Mouse (Mus musculus) liver, embryonic 13.5 days (tissue): ENCODE measurements around the gene Rmnd5a. TPM values are rescaled to one million over a fixed set of nuclear protein-coding genes. Genes with fewer than 3 reads are reported as not detected.
A peak's percentile ranks its signal among the peaks of the same experiment; 100 is the strongest.

Source experiments
- ATAC-seq: fragments of 200-750 bp; cut with Nextera tagmentation; 2 replicates; pipeline ENCODE4 v1.8.0; 2017; ENCODE audit warnings: low read depth, mild to moderate bottlenecking, moderate number of reproducible peaks, moderate library complexity
- DNase-seq: peaks from one replicate; pipeline ENCODE4 v3.0.0; 2022
- H3K27ac ChIP-seq: fragments of 300-500 bp; sonication (generic); 2 replicates; pipeline ENCODE4 v1.5.1; 2015; ENCODE audit warnings: moderate library complexity, mild to moderate bottlenecking, inconsistent platforms
- H3K27me3 ChIP-seq: fragments of 300-500 bp; sonication (generic); 2 replicates; pipeline ENCODE4 v1.6.1; 2015; ENCODE audit warnings: mild to moderate bottlenecking, inconsistent platforms
- H3K36me3 ChIP-seq: fragments of 300-500 bp; sonication (generic); 2 replicates; pipeline ENCODE4 v1.6.1; 2015; ENCODE audit warnings: mild to moderate bottlenecking, inconsistent platforms
- H3K4me1 ChIP-seq: fragments of 300-500 bp; sonication (generic); replicated peaks from 2 replicates; pipeline ENCODE4 v1.6.1; 2015; ENCODE audit warnings: inconsistent platforms
- H3K4me2 ChIP-seq: fragments of 300-500 bp; sonication (generic); 2 replicates; pipeline ENCODE4 v1.6.1; 2015; ENCODE audit warnings: inconsistent platforms, mild to moderate bottlenecking, moderate library complexity
- H3K4me3 ChIP-seq: fragments of 300-500 bp; sonication (generic); replicated peaks from 2 replicates; pipeline ENCODE4 v1.5.1; 2015; ENCODE audit warnings: mild to moderate bottlenecking, inconsistent platforms
- H3K9ac ChIP-seq: fragments of 300-500 bp; sonication (generic); 2 replicates; pipeline ENCODE4 v1.6.1; 2015; ENCODE audit warnings: mild to moderate bottlenecking, inconsistent platforms
- H3K9me3 ChIP-seq: fragments of 300-500 bp; sonication (generic); replicated peaks from 2 replicates; pipeline ENCODE4 v1.6.1; 2016; ENCODE audit warnings: inconsistent platforms
- WGBS: fragments of 180-500 bp; shearing (Covaris S2); methylation state at CpG from one replicate; pipeline ENCODE4 v1.1.7; 2015; ENCODE audit not compliant: insufficient replicate concordance; 5-methylcytosine and 5-hydroxymethylcytosine counted together
- polyA plus RNA-seq: library from polyadenylated mRNA; unstranded; fragments of >200 nt; fragmentation: Nextera tagmentation; extraction: Ambion mirVana; gene quantifications from 2 replicates; pipeline ENCODE4 v1.2.1, GENCODE M21; 2015

The Rmnd5a gene
- polyA plus RNA-seq, 1 experiment from 2014 or later = 6.2 TPM

DNA sequence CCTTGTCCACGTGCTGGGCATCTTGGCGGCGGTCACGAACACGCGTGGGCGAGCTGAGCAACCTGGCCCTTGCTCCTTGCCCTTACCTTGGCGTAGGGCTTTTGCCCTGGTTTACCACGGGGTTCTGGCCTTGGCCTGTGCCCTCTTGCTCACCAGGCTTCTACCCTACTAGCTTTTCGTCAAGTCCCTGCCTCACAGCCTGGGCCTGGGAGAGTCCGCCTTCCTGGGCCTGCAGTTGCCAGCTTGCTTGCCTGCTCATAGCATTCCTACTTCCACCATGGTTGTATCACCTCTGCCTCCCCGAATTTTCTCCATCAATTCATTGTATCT, 779 bp upstream of the Rmnd5a start:
- no peaks in the 10 kb centered on the region for H3K36me3 ChIP-seq
- peaks cover 46% of the 10 kb centered on the region for H3K4me1 ChIP-seq
- peak overlapping the region; percentile 95 for H3K4me2 ChIP-seq
- no peak for DNase-seq
- H3K9ac ChIP-seq = peak overlapping the region; percentile 85
- peak overlapping the region; percentile 70 for H3K4me3 ChIP-seq
- ATAC-seq = no peak
- no peaks in the 10 kb centered on the region for H3K27me3 ChIP-seq
- H3K27ac ChIP-seq = peak overlapping the region; percentile 93
- WGBS = 5% methylated on average over 12 of the region's 12 CpGs
- H3K9me3 ChIP-seq = no peaks in the 10 kb centered on the region

GRCm38 (mm10) chr6:71440217-71440491, 283 bp downstream of the Rmnd5a start:
- Histone ChIP-seq H3K9me3 (no peaks in the 10 kb centered on the region), H3K27ac (peak overlapping the region; percentile 94), H3K27me3 (no peaks in the 10 kb centered on the region), H3K4me1 (peaks cover 39% of the 10 kb centered on the region), H3K4me2 (peak overlapping the region; percentile 93), H3K36me3 (no peaks in the 10 kb centered on the region), H3K4me3 (peak overlapping the region; percentile 99), H3K9ac (peak overlapping the region; percentile 99)
- ATAC-seq = peak; percentile 25
- WGBS = under 1% methylated on average over 37 of the region's 47 CpGs
- no peak for DNase-seq

DNA sequence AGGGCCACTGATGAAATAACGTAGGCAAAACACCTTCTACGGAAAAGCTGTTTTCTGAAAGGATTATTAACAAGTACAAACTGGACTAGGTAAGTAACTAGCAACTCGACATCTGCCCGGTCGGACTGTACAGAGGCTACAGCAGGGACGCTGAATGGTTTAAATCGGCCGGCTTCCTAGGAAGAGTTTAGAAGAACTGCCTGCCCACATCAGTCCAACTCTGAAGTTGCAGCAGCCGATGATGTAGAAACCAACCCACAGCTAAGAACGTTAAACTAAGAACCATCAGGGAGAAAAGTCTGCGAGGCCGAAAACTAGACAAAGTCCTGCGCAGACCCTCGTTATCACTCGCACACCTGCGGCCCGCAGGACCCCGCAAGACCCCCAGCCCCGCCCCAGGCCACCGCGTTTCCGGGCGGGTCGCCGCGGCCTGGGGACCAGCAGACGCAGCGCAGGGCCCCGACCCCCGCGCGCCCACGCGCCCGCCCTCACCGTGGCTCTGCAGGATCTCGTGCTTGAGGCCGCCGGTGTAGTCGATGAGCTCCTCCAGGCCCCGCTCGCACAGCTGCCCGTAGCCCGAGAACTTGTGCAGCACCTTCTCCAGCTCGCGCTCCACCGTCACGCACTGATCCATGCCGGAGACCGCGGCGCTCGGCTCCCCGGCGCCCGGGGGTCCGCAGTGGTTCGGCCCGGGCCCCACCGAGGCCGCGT, 776 bp downstream of the Rmnd5a start:
- peak; percentile 0 for ATAC-seq
- Histone ChIP-seq H3K9ac (peak overlapping the region; percentile 99), H3K27ac (peak overlapping the region; percentile 94), H3K4me1 (peaks cover 39% of the 10 kb centered on the region), H3K36me3 (no peaks in the 10 kb centered on the region), H3K4me2 (peak overlapping the region; percentile 93), H3K4me3 (peak overlapping the region; percentile 99), H3K27me3 (no peaks in the 10 kb centered on the region), H3K9me3 (no peaks in the 10 kb centered on the region)
- WGBS = under 1% methylated on average over 62 of the region's 62 CpGs
- peak; percentile 50 for DNase-seq

DNA sequence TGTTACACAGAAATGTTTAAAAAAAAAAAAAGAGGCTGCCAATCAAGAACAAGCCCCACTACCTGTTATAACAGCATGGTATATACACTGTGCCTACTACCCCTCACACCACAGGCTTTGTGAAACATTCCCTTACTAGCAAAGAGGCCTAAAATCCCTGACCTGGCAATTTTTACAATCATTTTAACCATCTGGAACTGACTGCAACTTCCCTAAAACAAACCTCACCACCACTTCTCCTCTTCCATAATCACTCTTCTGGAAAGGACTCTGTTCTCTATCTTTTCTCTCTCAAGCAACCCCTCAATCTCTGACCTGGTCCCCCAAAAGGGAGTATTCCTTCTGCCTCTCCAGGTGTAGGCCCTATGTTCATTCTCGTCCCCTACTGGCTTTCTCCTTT, 2.4 kb downstream of the Rmnd5a start:
- Histone ChIP-seq H3K9me3 (no peaks in the 10 kb centered on the region), H3K4me3 (peak overlapping the region; percentile 20), H3K27me3 (no peaks in the 10 kb centered on the region), H3K4me1 (peaks cover 39% of the 10 kb centered on the region), H3K9ac (peak overlapping the region; percentile 49; the same call in 1 of the 2 replicates), H3K36me3 (no peaks in the 10 kb centered on the region), H3K4me2 (peak overlapping the region; percentile 47), H3K27ac (no peak overlapping the region)
- no peak for ATAC-seq
- no peak for DNase-seq
- 49% methylated on average over 1 of the region's 1 CpGs for WGBS

GRCm38 (mm10) chr6:71427996-71428725, 12.3 kb downstream of the Rmnd5a start:
- H3K27ac ChIP-seq = no peak overlapping the region
- ATAC-seq = no peak
- H3K36me3 ChIP-seq = peaks cover 27% of the 10 kb centered on the region
- H3K27me3 ChIP-seq = no peaks in the 10 kb centered on the region
- no peak overlapping the region for H3K4me2 ChIP-seq
- no peak overlapping the region for H3K9ac ChIP-seq
- WGBS = 82% methylated on average over 4 of the region's 4 CpGs
- peaks cover 10% of the 10 kb centered on the region; the same call in 1 of the 2 replicates for H3K4me1 ChIP-seq
- no peak overlapping the region for H3K4me3 ChIP-seq
- no peaks in the 10 kb centered on the region for H3K9me3 ChIP-seq
- DNase-seq = no peak

GRCm38 (mm10) chr6:71425681-71426080, 14.8 kb downstream of the Rmnd5a start:
- Histone ChIP-seq H3K9ac (no peak overlapping the region), H3K9me3 (no peaks in the 10 kb centered on the region), H3K36me3 (peaks cover 27% of the 10 kb centered on the region), H3K4me2 (no peak overlapping the region), H3K27ac (no peak overlapping the region), H3K4me1 (0 out of 2 replicates have a peak, but pooled peaks cover 4% of the 10 kb centered on the region), H3K4me3 (no peak overlapping the region), H3K27me3 (no peaks in the 10 kb centered on the region)
- no peak for DNase-seq
- 83% methylated on average over 6 of the region's 6 CpGs for WGBS
- no peak for ATAC-seq

DNA sequence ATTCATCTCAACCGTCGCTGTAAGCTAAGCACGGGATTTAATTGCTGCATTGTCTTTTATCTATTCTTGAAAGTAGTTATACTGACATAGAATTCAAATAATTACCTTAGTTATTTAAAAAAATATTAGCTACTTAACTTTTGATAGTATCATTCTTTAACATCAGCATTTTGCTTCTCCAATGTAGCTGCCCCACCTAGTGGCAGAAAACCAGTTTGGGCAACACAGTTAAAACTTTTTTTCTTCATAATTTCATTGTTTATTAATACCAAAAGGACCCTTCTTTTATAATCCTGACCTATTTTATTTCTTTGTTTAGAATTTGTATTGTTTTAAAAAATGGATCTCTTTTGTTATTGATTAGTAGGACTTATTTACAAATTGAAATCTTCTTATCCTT, 17.3 kb downstream of the Rmnd5a start:
- ATAC-seq (no peak), DNase-seq (no peak)
- no peaks in the 10 kb centered on the region for H3K9me3 ChIP-seq
- H3K36me3 ChIP-seq = peaks cover 20% of the 10 kb centered on the region
- no peaks in the 10 kb centered on the region for H3K4me1 ChIP-seq
- WGBS = 87% methylated on average over 3 of the region's 3 CpGs
- H3K27me3 ChIP-seq = no peaks in the 10 kb centered on the region
- no peak overlapping the region for H3K9ac ChIP-seq
- no peak overlapping the region for H3K27ac ChIP-seq
- H3K4me3 ChIP-seq = no peak overlapping the region
- no peak overlapping the region for H3K4me2 ChIP-seq

DNA sequence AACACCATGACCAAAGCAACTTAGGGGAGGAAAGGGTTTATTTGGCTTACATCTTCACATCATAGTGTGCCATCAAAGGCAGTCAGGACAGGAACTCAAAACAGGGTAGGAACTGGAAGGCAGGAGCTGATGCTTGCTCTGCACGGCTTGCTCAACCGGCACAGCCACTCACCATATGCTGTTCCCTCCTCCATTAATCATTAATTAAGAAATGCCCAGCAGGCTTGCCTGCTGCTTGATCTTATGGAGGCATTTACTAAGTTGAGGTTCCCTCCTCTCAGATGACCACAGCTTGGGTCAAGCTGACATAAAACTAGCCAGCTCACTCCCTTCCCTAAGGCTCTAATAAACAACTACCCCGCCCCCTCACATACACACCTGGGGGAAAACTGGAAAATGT, 18.3 kb downstream of the Rmnd5a start:
- Histone ChIP-seq H3K4me3 (no peak overlapping the region), H3K4me1 (no peaks in the 10 kb centered on the region), H3K27me3 (no peaks in the 10 kb centered on the region), H3K36me3 (peaks cover 15% of the 10 kb centered on the region), H3K4me2 (no peak overlapping the region), H3K9me3 (no peaks in the 10 kb centered on the region), H3K27ac (no peak overlapping the region), H3K9ac (no peak overlapping the region)
- WGBS = 82% methylated on average over 3 of the region's 3 CpGs
- no peak for ATAC-seq
- DNase-seq = no peak

GRCm38 (mm10) chr6:71420848-71421247, 19.6 kb downstream of the Rmnd5a start:
- WGBS = 84% methylated on average over 6 of the region's 6 CpGs
- Histone ChIP-seq H3K4me2 (no peak overlapping the region), H3K4me1 (0 out of 2 replicates have a peak, but pooled peaks cover under 1% of the 10 kb centered on the region), H3K4me3 (no peak overlapping the region), H3K36me3 (peaks cover 6% of the 10 kb centered on the region; the same call in 1 of the 2 replicates), H3K9ac (no peak overlapping the region), H3K27ac (no peak overlapping the region), H3K9me3 (no peaks in the 10 kb centered on the region), H3K27me3 (no peaks in the 10 kb centered on the region)
- ATAC-seq = no peak
- DNase-seq = no peak

DNA sequence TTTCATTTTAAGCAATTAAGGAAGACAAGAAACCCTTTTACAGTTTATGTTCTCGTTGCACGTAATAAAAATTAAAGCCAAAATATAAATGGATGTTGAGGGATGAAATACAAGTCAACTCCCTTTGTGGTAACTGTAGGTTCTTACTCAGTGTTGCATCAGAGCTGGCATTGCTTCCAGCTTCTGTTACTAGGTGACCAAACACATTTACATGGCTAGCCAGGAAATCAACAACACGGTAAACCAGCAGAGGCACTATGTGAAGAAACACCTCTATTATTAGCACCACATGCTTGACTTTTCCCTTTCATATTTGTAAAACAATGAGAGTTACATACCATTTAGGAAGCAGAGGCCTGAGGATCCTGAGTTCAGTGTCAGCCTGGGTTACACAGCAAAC, 21.6 kb downstream of the Rmnd5a start:
- DNase-seq (no peak), ATAC-seq (no peak)
- no peak overlapping the region for H3K4me3 ChIP-seq
- H3K9me3 ChIP-seq = no peaks in the 10 kb centered on the region
- 86% methylated on average over 3 of the region's 3 CpGs for WGBS
- 0 out of 2 replicates have a peak, but pooled peaks cover 4% of the 10 kb centered on the region for H3K4me1 ChIP-seq
- H3K4me2 ChIP-seq = no peak overlapping the region
- no peak overlapping the region for H3K27ac ChIP-seq
- H3K36me3 ChIP-seq = peaks cover 6% of the 10 kb centered on the region; the same call in 1 of the 2 replicates
- H3K27me3 ChIP-seq = no peaks in the 10 kb centered on the region
- no peak overlapping the region for H3K9ac ChIP-seq

DNA sequence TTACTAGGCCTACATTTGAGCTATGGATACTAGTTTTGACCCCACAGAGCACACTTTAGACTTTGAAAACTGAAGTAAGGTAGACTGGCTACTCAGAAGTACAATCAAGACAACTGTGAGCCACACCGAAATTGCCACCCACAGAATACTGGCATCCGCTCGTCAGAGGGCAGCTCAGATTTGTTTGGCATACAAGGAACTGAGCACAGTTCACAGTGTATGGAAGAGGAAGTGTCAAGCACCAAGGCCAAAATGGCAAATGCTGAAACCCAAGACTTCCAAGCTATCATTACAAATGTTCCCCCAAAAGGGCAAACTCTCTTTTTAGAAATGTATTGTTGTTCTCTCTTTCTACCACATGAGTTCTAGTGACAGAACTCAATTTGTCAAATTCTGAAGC, 25.0 kb downstream of the Rmnd5a start:
- H3K9me3 ChIP-seq = no peaks in the 10 kb centered on the region
- peaks cover 20% of the 10 kb centered on the region for H3K36me3 ChIP-seq
- no peak overlapping the region for H3K4me3 ChIP-seq
- ATAC-seq (no peak), DNase-seq (no peak)
- no peak overlapping the region for H3K27ac ChIP-seq
- no peaks in the 10 kb centered on the region for H3K27me3 ChIP-seq
- peaks cover 5% of the 10 kb centered on the region; the same call in 1 of the 2 replicates for H3K4me1 ChIP-seq
- H3K4me2 ChIP-seq = no peak overlapping the region
- 75% methylated on average over 3 of the region's 3 CpGs for WGBS
- no peak overlapping the region for H3K9ac ChIP-seq

- Histone ChIP-seq H3K4me3 (no peak overlapping the region), H3K27me3 (no peaks in the 10 kb centered on the region), H3K4me1 (peaks cover 13% of the 10 kb centered on the region), H3K9ac (no peak overlapping the region), H3K9me3 (no peaks in the 10 kb centered on the region), H3K27ac (no peak overlapping the region), H3K36me3 (peaks cover 20% of the 10 kb centered on the region), H3K4me2 (no peak overlapping the region)
- whole genome bisulfite sequencing = 76% methylated on average over 4 of the region's 4 CpGs
- ATAC-seq = no peak
- no peak for DNase-seq
Observed at GRCm38 (mm10) chr6:71414624-71415023, 25.8 kb downstream of the Rmnd5a start.
